Mouse (Mus musculus) activated CD4-positive, CD25-positive, alpha-beta regulatory T cell, adult 4 months (primary cell): ENCODE data around the gene Kif23. TPM values are rescaled to one million over a fixed set of nuclear protein-coding genes. Genes with fewer than 3 reads are reported as not detected.

Experiments
- ATAC-seq: one replicate; pipeline ENCODE4 v1.8.0; 2017
- polyA plus RNA-seq, 2 experiments: library from polyadenylated mRNA; unstranded; fragments of 100-300 nt; shearing (Covaris generic); gene quantifications; one replicate each; pipeline ENCODE4 v1.2.1; 2017

Kif23 gene
- polyA plus RNA-seq, 2 experiments from 2014 or later: 29.4 to 40.1 TPM

- ATAC-seq: peak; percentile 10
Measured at GRCm38 (mm10) chr9:61945973-61946611, 482 bp downstream of the Kif23 start.

- no peak for ATAC-seq
Measured at GRCm38 (mm10) chr9:61941054-61941453, 5.5 kb downstream of the Kif23 start.

GRCm38 (mm10) chr9:61933333-61933732, 13.2 kb downstream of the Kif23 start:
- ATAC-seq: peak; percentile 54

DNA sequence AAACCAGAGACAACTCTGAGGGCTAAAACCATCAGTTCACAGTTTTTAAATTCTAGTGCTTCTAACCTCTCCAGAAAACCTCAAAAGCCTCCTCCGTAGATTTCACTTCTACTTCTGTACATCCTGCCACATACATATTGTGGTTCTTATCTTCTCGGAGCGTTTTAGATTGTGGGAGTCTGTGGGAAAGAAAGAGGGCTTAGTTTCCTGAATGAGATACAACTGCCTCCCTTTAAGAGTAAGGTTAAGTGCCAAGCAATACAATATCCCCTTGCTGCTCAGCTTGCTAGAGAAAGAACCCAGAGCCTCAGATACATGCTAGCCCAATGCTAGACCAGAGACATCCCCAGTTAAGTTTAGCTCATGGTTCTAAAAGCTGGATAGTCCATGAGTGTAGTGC, 14.6 kb downstream of the Kif23 start:
- ATAC-seq: no peak

- ATAC-seq: no peak
Measured at GRCm38 (mm10) chr9:61925086-61925660, 21.4 kb downstream of the Kif23 start.

DNA sequence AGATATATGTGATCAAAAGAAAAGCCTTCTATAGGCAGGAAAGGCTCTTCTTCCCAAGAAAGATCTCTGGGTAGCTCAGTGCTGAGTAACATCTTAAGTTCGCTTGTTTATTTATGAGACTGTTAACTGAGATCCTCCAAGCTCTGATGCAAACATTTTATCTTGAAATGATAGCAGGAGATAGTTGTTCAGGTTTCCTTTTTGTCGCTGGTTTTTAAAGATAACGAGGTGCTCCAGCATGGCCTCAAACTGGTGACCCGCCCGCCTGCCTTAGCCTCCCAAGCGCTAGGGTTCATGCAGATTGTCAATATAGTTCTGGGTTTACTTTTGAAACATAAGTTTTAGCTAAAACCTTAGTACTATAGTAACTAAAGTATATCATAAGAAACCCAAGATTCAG, 26.2 kb downstream of the Kif23 start:
- no peak for ATAC-seq

GRCm38 (mm10) chr9:61919464-61919863, 27.1 kb downstream of the Kif23 start:
- ATAC-seq: no peak

GRCm38 (mm10) chr9:61917436-61917835, 29.1 kb downstream of the Kif23 start:
- ATAC-seq: no peak

DNA sequence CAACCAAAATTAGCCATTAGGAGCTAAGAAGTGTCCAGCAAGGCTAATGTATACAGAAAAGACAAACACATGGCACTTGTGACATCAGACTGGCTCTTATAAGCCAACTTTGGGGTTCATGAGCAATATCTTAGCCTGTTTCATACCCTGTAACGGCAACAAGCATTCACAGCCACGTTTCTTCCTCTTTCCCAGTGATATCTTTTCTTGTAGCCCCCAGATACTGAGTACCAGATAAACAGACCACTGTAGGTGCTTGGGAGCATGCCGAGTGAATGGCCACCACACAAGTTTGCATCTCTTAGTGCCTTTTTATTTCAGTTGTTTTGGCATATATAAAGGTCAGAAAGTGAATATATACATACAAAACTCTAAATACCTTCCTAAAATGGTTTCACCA, 29.6 kb downstream of the Kif23 start:
- no peak for ATAC-seq

- ATAC-seq: no peak
Measured at GRCm38 (mm10) chr9:61915393-61916005, 31.1 kb downstream of the Kif23 start.

DNA sequence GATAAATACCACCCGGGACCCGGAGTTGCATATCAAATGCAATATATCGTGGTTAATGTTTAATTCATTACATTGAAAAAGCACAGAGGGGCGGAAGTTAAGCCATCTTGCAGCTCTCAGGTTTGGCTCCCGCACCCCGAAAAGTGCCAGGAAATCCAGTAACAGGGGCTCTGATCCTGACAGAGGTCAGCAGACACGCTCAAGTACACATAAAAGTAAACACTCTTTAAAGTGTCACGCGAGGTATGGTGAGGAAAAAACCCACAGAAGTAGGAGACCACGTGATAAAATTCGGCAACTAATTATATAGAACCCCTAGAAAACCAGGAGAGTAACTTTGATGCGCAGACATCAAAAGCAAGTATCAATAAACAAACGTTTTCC, 31.7 kb downstream of the Kif23 start:
- ATAC-seq: peak; percentile 6

- ATAC-seq: peak; percentile 93
Measured at GRCm38 (mm10) chr9:61914203-61914916, 32.2 kb downstream of the Kif23 start, which contains the start of gene Rplp1. Gene Rplp1 (minus strand): TSS chr9:61914542.

DNA sequence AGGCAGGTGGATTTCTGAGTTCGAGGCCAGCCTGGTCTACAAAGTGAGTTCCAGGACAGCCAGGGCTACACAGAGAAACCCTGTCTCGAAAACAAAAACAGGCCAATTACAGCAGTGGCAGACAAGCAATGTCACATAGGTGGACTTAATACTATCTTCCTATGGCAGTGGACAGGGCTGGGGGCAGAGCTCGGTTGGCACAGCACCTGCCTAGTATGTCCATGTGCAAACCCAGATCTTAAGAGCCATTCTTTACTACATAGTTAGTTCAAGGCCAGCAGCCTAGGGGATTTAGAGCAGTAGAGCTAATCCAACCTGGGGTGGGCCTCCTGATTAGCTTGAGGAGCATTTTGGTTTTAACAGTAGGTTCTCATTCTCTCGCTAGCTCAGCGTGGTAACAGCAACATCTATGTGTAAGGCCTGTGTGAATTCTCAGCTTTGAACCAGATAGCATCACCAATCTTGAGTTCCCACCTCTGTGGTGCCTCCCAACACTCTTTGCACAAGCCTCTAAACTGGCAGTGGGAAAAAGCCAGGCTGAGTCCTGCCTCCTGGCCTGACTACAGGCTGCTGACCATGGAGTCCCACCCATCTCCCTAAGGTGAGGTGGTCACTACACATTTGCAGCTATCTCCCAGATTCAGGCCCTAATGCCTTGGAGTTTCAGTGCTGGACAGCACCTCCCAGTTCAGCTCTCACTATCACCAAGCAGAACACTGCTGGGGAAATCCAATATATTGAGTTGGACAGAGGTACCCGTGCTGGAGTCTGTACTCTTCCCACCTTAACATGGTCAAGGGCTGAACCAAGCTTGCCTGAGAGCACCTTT, 35.1 kb downstream of the Kif23 start:
- ATAC-seq: no peak

DNA sequence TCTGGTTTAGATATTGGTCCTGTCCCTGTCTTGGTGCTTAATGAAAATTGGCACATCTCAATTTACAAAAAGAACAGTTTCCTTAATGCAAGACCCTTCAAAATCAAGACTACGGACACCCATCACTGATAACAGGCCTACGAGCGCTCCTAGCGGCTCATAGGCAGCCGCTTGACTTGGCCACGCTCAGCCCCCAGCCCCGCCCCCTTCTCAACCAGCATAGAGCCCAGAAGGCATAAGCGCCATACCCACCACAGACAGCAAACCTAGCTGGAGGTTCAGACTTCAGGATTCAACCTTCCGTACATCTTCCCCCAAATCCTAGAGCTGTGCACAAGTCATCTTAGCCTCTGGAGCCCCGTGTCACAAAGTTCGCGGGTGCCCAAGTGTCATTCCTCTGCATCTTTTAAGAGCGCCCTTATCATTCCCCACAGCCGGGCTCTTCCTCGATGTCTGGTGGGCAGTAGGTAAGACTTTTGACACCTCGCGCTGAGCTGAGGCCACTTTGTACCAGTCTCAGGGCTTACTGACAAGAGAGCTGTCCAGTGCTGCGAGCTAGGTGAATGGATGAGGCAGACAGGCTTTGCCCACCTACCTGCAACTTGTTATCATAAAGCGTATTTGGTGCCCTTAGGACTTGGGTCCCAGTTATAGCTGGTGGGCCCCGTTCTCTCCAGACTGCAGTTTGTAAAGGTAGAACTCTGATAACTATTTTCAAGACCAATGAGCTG, 35.9 kb downstream of the Kif23 start:
- no peak for ATAC-seq

GRCm38 (mm10) chr9:61909633-61910032, 36.9 kb downstream of the Kif23 start:
- ATAC-seq: no peak

GRCm38 (mm10) chr9:61908832-61909407, 37.7 kb downstream of the Kif23 start:
- no peak for ATAC-seq

DNA sequence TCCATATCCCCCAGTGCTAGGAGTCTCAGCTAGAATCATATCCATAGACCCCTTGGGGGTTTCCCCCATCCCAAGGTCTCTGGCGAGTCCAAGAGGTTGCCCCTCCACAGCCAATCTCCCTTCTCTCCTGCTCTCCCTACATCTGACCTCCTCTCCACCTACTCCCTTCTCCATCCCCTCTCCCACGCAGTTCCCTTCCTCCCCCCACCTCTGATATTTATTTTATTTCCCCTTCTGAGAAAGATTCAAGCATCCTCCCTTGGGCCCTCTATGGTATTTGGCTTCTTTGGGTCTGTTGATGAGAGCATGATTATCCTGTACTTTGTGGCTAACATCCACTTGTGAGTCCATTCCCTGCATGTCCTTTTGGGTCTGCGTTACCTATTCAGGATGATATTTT, 38.2 kb downstream of the Kif23 start:
- ATAC-seq: no peak

DNA sequence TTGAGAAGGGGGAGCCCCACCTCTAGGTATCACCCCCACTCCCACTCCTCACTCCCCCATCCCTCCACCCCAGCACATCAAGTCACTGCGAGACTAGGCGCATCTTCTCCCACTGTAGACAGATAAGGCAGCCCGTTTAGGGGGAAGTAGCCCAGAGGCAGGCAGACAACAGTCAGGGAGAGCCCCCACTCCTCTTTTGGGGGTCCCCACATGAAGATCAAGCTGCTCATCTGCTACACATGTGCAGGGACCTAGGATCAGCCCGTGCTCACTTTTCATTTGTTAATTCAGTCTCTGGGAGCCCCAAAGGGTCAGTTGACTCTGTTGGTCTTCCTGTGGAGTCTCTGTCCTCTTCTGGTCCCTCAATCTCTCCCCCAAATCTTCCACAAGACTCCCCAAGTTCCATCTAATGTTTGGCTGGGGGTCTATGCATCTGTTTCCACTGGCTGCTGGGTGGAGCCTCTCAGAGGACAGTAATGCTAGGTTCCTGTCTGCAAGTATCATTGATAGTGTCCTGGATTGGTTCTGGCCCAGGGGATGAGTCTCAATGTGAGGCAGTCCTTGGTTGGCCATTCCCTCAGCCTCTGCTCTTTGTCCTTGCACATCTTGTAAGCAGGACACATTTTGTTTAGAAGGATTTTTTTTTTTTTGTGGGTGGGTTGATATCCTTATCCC, 38.8 kb downstream of the Kif23 start:
- no peak for ATAC-seq

DNA sequence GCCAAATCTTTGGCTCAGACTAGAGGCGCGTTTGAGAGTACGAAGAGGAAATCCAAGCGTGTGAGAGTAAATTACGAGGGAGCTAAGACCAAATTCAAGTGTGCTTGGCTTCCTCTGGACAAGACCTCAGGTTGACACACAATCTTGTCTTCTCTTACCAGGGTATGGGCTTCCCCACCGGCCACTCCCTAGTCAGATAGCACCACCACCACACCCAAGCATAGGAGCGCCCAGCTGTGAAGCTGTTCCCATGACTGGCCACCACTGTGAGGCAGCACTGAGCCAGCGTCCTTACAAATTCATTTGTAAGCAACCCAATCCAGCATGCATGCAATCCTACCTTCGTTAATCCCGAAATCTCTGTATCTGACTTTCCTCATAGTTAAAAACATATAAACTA, 39.7 kb downstream of the Kif23 start:
- ATAC-seq: no peak

GRCm38 (mm10) chr9:61905576-61905975, 41.0 kb downstream of the Kif23 start:
- no peak for ATAC-seq

GRCm38 (mm10) chr9:61904201-61904600, 42.4 kb downstream of the Kif23 start:
- no peak for ATAC-seq
